Mouse (Mus musculus) forebrain, embryonic 14.5 days (tissue): ENCODE data around the gene Glis1. TPM values are rescaled to one million over a fixed set of nuclear protein-coding genes. Genes with fewer than 3 reads are reported as not detected.

Source experiments
- ATAC-seq: fragments of 200-750 bp; cut with Nextera tagmentation; 2 replicates; pipeline ENCODE4 v1.8.0; 2017; ENCODE audit warnings: mild to moderate bottlenecking, moderate library complexity
- DNase-seq: peaks from one replicate; pipeline ENCODE4 v3.0.0-alpha.2; 2015; ENCODE audit warnings: low spot score
- H3K27ac ChIP-seq: fragments of 300-500 bp; sonication (generic); 2 replicates; pipeline ENCODE4 v1.5.1; 2014; ENCODE audit warnings: low read depth, mild to moderate bottlenecking, control low read depth, low read length, moderate library complexity
- H3K27me3 ChIP-seq: fragments of 300-500 bp; sonication (generic); replicated peaks from 2 replicates; pipeline ENCODE4 v1.6.1; 2014; ENCODE audit warnings: low read length, control low read depth, mixed read lengths; ENCODE audit not compliant: control insufficient read depth, insufficient read depth
- H3K36me3 ChIP-seq: fragments of 300-500 bp; sonication (generic); 2 replicates; pipeline ENCODE4 v1.6.1; 2014; ENCODE audit warnings: low read length, control low read depth; ENCODE audit not compliant: control insufficient read depth, insufficient read depth
- H3K4me1 ChIP-seq: fragments of 300-500 bp; sonication (generic); 2 replicates; pipeline ENCODE4 v1.6.1; 2014; ENCODE audit warnings: antibody characterized with exemption, low read length, control low read depth; ENCODE audit not compliant: control insufficient read depth, insufficient read depth
- H3K4me2 ChIP-seq: fragments of 300-500 bp; sonication (generic); 2 replicates; pipeline ENCODE4 v1.6.1; 2014; ENCODE audit warnings: mild to moderate bottlenecking, control low read depth, low read length
- H3K4me3 ChIP-seq: fragments of 300-500 bp; sonication (generic); 2 replicates; pipeline ENCODE4 v1.5.1; 2014; ENCODE audit warnings: low read depth, low read length, control low read depth
- H3K9ac ChIP-seq: fragments of 300-500 bp; sonication (generic); 2 replicates; pipeline ENCODE4 v1.6.1; 2014; ENCODE audit warnings: mild to moderate bottlenecking, low read length, control low read depth, moderate library complexity
- H3K9me3 ChIP-seq: fragments of 300-500 bp; sonication (generic); replicated peaks from 2 replicates; pipeline ENCODE4 v1.6.1; 2016; ENCODE audit warnings: low read length, control low read depth, mixed read lengths; ENCODE audit not compliant: control insufficient read depth
- WGBS: fragments of 180-500 bp; shearing (Covaris S2); extraction: QIAGEN DNeasy Blood & Tissue Kit; methylation state at CpG from one replicate; pipeline ENCODE4 v1.1.7; 2014; 5-methylcytosine and 5-hydroxymethylcytosine counted together
- polyA plus RNA-seq: library from polyadenylated mRNA; unstranded; fragments of >200 nt; fragmentation: Nextera tagmentation; extraction: Ambion mirVana; gene quantifications from 2 replicates; pipeline ENCODE4 v1.2.1, GENCODE M21; 2014

The Glis1 gene
- polyA plus RNA-seq, 1 experiment from 2014 or later: 0.27 TPM

DNA sequence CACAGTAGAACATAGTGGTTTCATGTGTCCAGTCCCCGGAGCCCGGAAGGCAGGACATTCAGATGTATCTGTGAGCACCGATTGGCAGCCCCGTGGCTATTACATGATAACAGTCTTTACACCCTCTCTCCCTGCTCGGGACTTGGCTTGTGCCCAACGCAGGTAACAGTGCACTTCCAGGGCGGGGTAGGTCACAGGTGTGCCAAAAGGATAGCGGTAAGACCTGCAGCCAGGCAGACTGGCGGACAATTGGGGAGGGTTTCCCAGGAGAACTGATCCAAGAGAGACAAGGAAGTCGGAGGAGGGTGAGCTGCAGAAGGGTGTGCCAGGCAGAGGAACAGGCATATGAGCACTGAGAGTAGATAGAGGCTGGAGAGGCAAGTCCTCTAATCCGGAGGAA, 84.4 kb downstream of the Glis1 start:
- H3K4me2 ChIP-seq: no peak overlapping the region
- WGBS: 90% methylated on average over 11 of the region's 11 CpGs

GRCm38 (mm10) chr4:107520071-107520470, 85.7 kb downstream of the Glis1 start:
- ATAC-seq (no peak), DNase-seq (no peak)
- Histone ChIP-seq H3K4me3 (no peak overlapping the region), H3K36me3 (no peaks in the 10 kb centered on the region), H3K27me3 (no peaks in the 10 kb centered on the region), H3K9me3 (no peaks in the 10 kb centered on the region), H3K27ac (no peak overlapping the region), H3K9ac (no peak overlapping the region), H3K4me1 (peaks cover 6% of the 10 kb centered on the region), H3K4me2 (no peak overlapping the region)
- WGBS: 77% methylated on average over 5 of the region's 5 CpGs

More for the DNA sequence above, 84.4 kb downstream of the Glis1 start:
- H3K9ac ChIP-seq: no peak overlapping the region
- H3K4me3 ChIP-seq: no peak overlapping the region
- no peaks in the 10 kb centered on the region for H3K9me3 ChIP-seq
- no peak overlapping the region for H3K27ac ChIP-seq
- H3K4me1 ChIP-seq: peaks cover 6% of the 10 kb centered on the region
- DNase-seq (no peak), ATAC-seq (no peak)
- H3K36me3 ChIP-seq: no peaks in the 10 kb centered on the region
- no peaks in the 10 kb centered on the region for H3K27me3 ChIP-seq

GRCm38 (mm10) chr4:107520816-107521215, 86.4 kb downstream of the Glis1 start:
- 17% methylated on average over 4 of the region's 5 CpGs for WGBS
- H3K4me3 ChIP-seq: no peak overlapping the region
- H3K9me3 ChIP-seq: no peaks in the 10 kb centered on the region
- H3K9ac ChIP-seq: no peak overlapping the region
- peaks cover 6% of the 10 kb centered on the region for H3K4me1 ChIP-seq
- ATAC-seq (no peak), DNase-seq (peak; percentile 13)
- no peak overlapping the region for H3K4me2 ChIP-seq
- H3K36me3 ChIP-seq: no peaks in the 10 kb centered on the region
- no peak overlapping the region for H3K27ac ChIP-seq
- no peaks in the 10 kb centered on the region for H3K27me3 ChIP-seq

DNA sequence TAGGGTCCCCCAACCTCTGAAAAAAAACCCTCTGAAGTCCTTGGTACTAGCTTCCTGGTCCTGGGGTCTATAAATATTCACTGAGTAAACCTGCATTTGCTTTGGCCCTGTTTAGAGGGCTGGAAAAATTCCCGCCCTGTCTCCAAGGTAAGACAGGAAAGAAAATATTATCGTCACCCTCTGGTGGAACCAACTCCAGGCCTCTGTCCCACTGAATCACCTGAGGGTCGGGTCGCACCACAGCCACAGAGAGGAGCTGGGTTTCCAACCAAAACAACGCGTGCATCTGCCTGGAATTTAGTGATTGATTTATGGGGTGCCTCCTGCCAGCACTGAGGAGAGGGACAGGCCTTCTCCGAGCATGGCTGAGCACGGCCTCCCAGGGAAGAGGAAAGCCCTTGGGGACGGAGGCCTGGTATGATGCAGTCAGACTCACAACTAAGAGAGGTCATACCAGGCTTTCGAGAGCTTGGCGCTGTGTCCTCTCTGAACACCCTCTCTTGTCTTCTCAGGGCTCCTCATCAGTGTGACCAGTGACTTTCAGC, 89.3 kb downstream of the Glis1 start:
- H3K9ac ChIP-seq: no peak overlapping the region
- ATAC-seq (no peak), DNase-seq (no peak)
- H3K27ac ChIP-seq: no peak overlapping the region
- no peaks in the 10 kb centered on the region for H3K36me3 ChIP-seq
- H3K4me2 ChIP-seq: no peak overlapping the region
- 80% methylated on average over 11 of the region's 11 CpGs for WGBS
- no peaks in the 10 kb centered on the region for H3K9me3 ChIP-seq
- no peak overlapping the region for H3K4me3 ChIP-seq
- no peaks in the 10 kb centered on the region for H3K27me3 ChIP-seq
- H3K4me1 ChIP-seq: peaks cover 6% of the 10 kb centered on the region

DNA sequence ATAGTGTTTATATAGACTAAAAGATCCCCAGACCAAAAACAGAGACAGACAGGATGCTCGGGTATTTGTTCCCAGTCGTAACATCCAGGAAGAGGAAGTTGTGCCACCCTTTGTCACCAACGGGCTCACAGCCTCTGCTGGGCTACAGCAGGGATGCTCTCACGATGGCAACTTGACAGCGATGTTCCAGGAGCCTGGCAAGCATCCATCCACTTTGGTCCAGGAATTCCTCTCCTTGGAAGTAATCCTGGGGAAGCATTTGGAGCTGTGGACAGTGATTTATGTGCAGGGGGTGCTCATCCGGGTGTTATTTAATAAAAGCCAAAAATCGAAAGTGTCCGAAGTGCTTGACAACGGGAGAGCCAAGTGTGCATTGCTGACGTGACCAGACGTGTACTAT, 100.7 kb downstream of the Glis1 start:
- Histone ChIP-seq H3K4me3 (no peak overlapping the region), H3K4me2 (no peak overlapping the region), H3K9ac (no peak overlapping the region), H3K36me3 (no peaks in the 10 kb centered on the region), H3K9me3 (no peaks in the 10 kb centered on the region), H3K27me3 (no peaks in the 10 kb centered on the region), H3K27ac (no peak overlapping the region), H3K4me1 (no peaks in the 10 kb centered on the region)
- no peak for ATAC-seq
- no peak for DNase-seq
- WGBS: 86% methylated on average over 11 of the region's 11 CpGs

DNA sequence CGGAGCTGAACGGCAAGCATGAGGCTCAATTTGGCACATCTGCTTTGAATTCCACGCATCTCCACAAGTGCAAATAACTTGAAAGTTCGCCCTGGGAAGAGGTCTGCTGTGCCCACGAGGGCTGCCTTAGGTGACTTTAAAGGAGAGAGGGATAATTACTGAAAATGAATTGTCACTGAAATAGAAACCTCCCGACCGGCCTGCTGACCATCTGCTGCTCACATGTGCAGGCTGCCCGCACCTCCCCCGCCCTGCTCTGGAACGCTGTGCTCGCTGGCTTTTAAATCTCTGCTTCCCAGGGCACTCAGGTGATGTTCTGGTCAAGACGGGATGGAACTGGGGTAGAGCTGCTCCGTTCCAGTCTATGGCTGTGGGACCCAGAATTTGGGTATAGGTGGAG, 103.7 kb downstream of the Glis1 start:
- Histone ChIP-seq H3K4me3 (no peak overlapping the region), H3K4me1 (no peaks in the 10 kb centered on the region), H3K4me2 (no peak overlapping the region), H3K9ac (no peak overlapping the region), H3K9me3 (no peaks in the 10 kb centered on the region), H3K27me3 (no peaks in the 10 kb centered on the region), H3K27ac (no peak overlapping the region), H3K36me3 (no peaks in the 10 kb centered on the region)
- 67% methylated on average over 13 of the region's 13 CpGs for WGBS
- DNase-seq (no peak), ATAC-seq (no peak)

DNA sequence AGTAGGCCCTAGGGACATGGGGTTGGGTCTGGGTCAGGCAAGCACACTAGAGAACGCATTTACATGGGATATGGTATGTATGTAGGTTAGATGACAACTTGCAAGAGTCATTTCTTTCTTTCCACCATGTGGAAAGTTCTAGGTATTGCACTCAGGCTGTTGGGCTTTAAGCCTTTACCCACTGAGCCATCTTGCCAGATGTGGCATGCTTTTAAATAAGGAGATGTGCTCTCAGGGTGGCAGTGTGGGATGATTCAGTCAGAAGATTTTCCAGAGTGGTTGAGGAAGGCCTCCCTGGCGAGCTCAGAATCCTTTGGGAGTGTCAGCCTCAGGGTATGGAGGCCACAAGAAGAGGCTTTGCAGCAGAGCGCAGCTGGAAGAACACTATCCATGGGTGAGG, 104.2 kb downstream of the Glis1 start:
- no peak overlapping the region for H3K27ac ChIP-seq
- no peak for ATAC-seq
- H3K9ac ChIP-seq: no peak overlapping the region
- WGBS: 79% methylated on average over 3 of the region's 3 CpGs
- H3K9me3 ChIP-seq: no peaks in the 10 kb centered on the region
- DNase-seq: no peak
- H3K27me3 ChIP-seq: no peaks in the 10 kb centered on the region
- H3K4me2 ChIP-seq: no peak overlapping the region
- no peaks in the 10 kb centered on the region for H3K36me3 ChIP-seq
- no peak overlapping the region for H3K4me3 ChIP-seq
- H3K4me1 ChIP-seq: no peaks in the 10 kb centered on the region

DNA sequence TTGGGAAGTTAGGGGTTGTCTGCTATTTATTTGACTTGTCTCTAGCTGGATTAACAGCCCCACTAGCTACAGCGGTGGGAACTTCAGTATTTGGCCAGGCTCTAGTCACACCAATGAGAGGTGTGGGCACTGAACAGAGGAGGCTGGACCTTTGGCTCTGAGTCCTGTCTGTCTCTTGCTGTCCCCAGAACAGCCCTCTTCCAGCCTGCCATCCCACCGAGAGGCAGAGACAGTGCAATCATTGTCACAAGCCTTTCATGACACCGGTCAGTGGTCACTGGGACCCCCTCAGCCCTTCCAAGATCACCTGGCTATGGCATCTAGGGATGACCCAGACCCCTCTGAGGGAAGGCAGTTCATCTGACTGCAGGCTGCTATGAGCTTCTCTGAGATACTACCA, 104.6 kb downstream of the Glis1 start:
- no peak for DNase-seq
- Histone ChIP-seq H3K4me2 (no peak overlapping the region), H3K27ac (no peak overlapping the region), H3K4me1 (no peaks in the 10 kb centered on the region), H3K4me3 (no peak overlapping the region), H3K9ac (no peak overlapping the region), H3K9me3 (no peaks in the 10 kb centered on the region), H3K36me3 (no peaks in the 10 kb centered on the region), H3K27me3 (no peaks in the 10 kb centered on the region)
- ATAC-seq: no peak
- WGBS: 74% methylated on average over 3 of the region's 3 CpGs

- Histone ChIP-seq H3K4me3 (no peak overlapping the region), H3K4me1 (no peaks in the 10 kb centered on the region), H3K9ac (no peak overlapping the region), H3K27me3 (no peaks in the 10 kb centered on the region), H3K9me3 (no peaks in the 10 kb centered on the region), H3K27ac (no peak overlapping the region), H3K36me3 (no peaks in the 10 kb centered on the region), H3K4me2 (no peak overlapping the region)
- ATAC-seq (no peak), DNase-seq (no peak)
- WGBS: 81% methylated on average over 4 of the region's 4 CpGs
Measured at GRCm38 (mm10) chr4:107541821-107542220, 107.4 kb downstream of the Glis1 start.
